Mouse (Mus musculus): Measurements from ENCODE around the gene Slc35f2. TPM values are rescaled to one million over a fixed set of nuclear protein-coding genes. Genes with fewer than 3 reads are reported as not detected.

The Slc35f2 gene
- polyA plus RNA-seq (2015; fragmentation: Nextera tagmentation; extraction: Ambion mirVana): 0.68 and 0.75 TPM in 2 replicates

DNA sequence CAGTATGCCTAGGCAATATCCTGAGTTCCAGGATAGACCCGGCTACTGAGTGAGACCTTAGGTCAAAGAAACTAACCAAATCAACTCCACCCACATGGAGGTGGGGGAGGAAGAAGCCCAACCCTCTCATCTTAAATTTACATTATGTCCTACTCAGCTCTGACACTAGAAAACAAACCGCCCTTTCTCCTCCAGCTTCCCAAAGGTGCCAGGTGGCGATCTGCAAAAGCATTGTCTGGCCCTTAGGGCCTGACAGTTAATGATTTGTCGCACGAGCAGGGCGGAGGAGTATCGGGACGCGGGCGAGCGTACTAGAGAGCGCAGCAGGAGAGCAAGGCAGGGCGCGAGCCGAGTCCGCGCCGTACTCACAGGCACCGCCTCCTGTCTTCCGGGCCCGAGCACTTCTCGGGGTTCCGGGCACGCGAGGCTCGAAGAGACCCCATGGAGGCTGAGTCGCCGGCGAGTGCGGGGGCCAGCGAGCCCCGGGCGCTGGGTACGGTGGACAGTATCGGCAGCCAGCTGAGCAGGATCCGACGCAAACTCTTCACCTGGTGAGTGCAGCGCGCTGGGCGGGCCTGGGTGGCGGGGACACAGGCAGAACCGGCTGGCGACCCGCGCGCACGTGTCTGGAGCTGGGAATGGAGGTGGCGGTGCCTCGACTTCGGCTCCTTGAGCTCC is at the start of gene Slc35f2:
Gene Slc35f2 (plus strand): TSS at position 195 of the 678 bp plus-strand sequence.
- Histone ChIP-seq H3K9me3 (peaks cover 10% of the 10 kb centered on the region; the same call in 1 of the 2 replicates), H3K4me3 (peak within 1 kb of the TSS; percentile 66), H3K4me2 (peak within 1 kb of the TSS; percentile 98), H3K27me3 (replicated peaks) (peaks cover 54% of the 10 kb centered on the region), H3K36me3 (no peaks in the 10 kb centered on the region), H3K4me1 (peaks cover 9% of the 10 kb centered on the region), H3K27ac (replicated peaks) (no peak within 1 kb of the TSS), H3K9ac (peak within 1 kb of the TSS; percentile 73)
- WGBS: under 1% methylated on average over 50 of the region's 50 CpGs
- ATAC-seq (ENCODE audit: extremely low read depth, insufficient number of reproducible peaks, low FRiP score, low TSS enrichment): no peak

DNA sequence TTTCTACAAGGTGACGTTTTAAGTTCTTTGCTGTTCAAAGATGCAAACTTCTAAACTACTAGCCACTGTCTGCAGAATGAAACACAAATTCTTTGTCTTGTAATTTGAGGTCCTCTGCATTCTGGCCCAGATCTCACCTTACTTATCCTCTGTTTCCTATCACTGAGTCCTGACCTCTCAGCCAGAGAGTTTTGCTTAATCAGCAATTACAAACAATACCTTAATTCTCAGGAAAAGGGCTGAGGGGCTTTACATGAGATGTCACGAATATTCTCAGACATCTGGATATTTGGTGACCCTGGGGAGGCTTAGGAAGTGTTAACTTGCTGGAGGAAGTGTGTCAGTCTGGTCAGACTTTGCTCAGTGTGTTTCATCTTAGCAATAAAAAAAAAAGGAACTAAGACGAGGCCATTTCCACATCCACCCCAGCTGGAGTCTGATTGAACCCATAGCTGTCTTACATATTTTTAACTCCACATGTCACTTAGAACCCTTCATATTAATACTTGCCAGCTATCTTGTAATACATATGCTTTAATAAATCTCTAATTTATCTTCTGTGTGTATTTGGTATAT is 30.4 kb upstream of the Slc35f2 start:
- ATAC-seq (ENCODE audit: extremely low read depth, insufficient number of reproducible peaks, low FRiP score, low TSS enrichment): no peak
- H3K36me3 ChIP-seq: no peaks in the 10 kb centered on the region
- no peak overlapping the region for H3K4me2 ChIP-seq
- H3K9ac ChIP-seq: no peak overlapping the region
- H3K9me3 ChIP-seq: no peaks in the 10 kb centered on the region
- H3K27me3 ChIP-seq (replicated peaks): no peaks in the 10 kb centered on the region
- no peaks in the 10 kb centered on the region for H3K4me1 ChIP-seq
- H3K27ac ChIP-seq (replicated peaks): no peak overlapping the region
- WGBS: 41% methylated on average over 3 of the region's 3 CpGs
- H3K4me3 ChIP-seq: no peak overlapping the region

DNA sequence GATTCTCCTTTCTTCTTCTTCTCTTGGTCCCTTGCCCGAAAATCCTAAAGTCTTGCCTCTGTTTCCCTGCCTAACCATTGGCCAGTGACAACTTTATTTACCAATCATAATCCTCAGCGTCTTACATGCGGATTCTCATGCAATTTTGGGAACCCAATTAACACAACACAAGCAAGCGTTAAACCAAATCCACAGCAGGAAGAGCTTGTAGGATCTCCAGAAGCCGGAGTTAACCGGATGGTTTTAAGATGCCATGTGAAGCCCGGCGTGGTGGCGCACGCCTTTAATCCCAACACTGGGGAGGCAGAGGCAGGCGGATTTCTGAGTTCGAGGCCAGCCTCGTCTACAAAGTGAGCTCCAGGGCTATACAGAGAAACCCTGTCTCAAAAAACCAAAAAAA is 20.9 kb upstream of the Slc35f2 start:
- no peak for ATAC-seq (ENCODE audit: extremely low read depth, insufficient number of reproducible peaks, low FRiP score, low TSS enrichment)
- H3K36me3 ChIP-seq: no peaks in the 10 kb centered on the region
- WGBS: 77% methylated on average over 13 of the region's 13 CpGs

DNA sequence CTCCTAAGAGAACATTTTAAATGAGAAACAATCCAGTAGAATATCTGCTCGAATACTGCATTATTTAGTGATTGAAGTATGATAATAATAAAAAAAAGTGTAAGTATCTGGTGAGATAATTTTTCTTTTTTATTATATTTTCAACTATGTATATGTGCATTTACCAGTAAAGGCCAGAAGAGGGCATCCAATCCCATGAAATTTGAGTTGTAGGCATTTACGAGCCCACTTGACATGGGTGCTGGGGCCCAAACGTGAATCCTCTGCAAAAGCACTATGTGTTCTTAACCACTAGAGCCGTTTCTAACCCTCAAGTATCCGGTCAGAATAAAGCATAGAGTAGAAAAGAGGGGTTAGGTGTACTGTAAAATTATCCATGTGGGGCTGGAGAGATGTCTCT is 20.4 kb upstream of the Slc35f2 start:
- no peak for ATAC-seq (ENCODE audit: extremely low read depth, insufficient number of reproducible peaks, low FRiP score, low TSS enrichment)
- WGBS: 39% methylated on average over 5 of the region's 5 CpGs

More for the DNA sequence above, 20.9 kb upstream of the Slc35f2 start:
- Histone ChIP-seq H3K4me1 (no peaks in the 10 kb centered on the region), H3K9me3 (no peaks in the 10 kb centered on the region), H3K27me3 (replicated peaks) (peaks cover 10% of the 10 kb centered on the region), H3K4me3 (no peak overlapping the region), H3K4me2 (no peak overlapping the region), H3K27ac (replicated peaks) (no peak overlapping the region), H3K9ac (no peak overlapping the region)

DNA sequence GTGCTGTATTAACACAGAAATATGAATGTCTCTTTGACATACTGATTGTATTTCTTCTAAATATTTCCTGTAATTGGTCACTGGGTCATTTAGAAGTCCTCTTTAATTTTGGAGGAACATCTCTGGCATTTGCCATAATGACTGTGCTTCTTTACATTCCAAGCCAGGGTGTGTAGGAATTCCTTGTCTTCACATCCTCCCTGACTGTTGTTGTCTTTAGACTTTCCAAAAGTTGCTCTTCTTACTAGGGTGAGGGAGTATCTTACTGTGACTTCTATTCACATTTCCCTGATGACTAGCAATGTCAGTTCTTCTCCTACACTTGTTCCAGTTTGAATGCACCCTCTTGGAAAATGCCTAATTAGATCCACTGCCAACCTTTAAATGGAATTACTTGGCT is 16.5 kb upstream of the Slc35f2 start:
- H3K9me3 ChIP-seq: no peaks in the 10 kb centered on the region
- H3K27ac ChIP-seq (replicated peaks): no peak overlapping the region
- H3K27me3 ChIP-seq (replicated peaks): peaks cover 21% of the 10 kb centered on the region
- no peak for ATAC-seq (ENCODE audit: extremely low read depth, insufficient number of reproducible peaks, low FRiP score, low TSS enrichment)
- H3K36me3 ChIP-seq: no peaks in the 10 kb centered on the region
- no peak overlapping the region for H3K9ac ChIP-seq
- no peak overlapping the region for H3K4me2 ChIP-seq
- no peaks in the 10 kb centered on the region for H3K4me1 ChIP-seq
- no peak overlapping the region for H3K4me3 ChIP-seq

More for the DNA sequence above, 20.4 kb upstream of the Slc35f2 start:
- Histone ChIP-seq H3K36me3 (no peaks in the 10 kb centered on the region), H3K27me3 (replicated peaks) (peaks cover 15% of the 10 kb centered on the region), H3K9ac (no peak overlapping the region), H3K9me3 (no peaks in the 10 kb centered on the region), H3K4me1 (no peaks in the 10 kb centered on the region), H3K4me2 (no peak overlapping the region), H3K27ac (replicated peaks) (no peak overlapping the region), H3K4me3 (no peak overlapping the region)

DNA sequence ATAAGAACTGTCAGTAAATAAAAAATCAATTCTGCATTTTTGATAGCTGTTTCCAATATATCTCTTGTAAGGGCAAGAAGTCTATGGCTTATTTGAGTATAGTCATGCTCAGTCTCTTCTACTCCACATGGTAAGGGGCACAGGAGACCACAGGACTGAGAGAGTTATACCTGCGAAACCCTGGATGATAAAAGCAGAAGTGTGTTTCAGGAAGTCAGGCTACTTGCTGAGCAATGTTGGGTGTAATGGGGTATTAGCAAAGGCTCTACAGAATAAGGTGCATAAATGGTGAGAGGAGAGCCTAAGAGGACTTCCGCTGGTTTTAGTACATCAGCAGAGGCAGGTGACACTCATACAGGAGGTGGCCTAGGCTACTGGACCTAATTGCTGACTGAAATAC is 13.2 kb upstream of the Slc35f2 start:
- no peak for ATAC-seq (ENCODE audit: extremely low read depth, insufficient number of reproducible peaks, low FRiP score, low TSS enrichment)
- no peak overlapping the region for H3K4me3 ChIP-seq
- H3K27ac ChIP-seq (replicated peaks): no peak overlapping the region
- no peaks in the 10 kb centered on the region for H3K36me3 ChIP-seq
- WGBS: 84% methylated on average over 2 of the region's 2 CpGs
- H3K27me3 ChIP-seq (replicated peaks): peaks cover 22% of the 10 kb centered on the region
- no peak overlapping the region for H3K4me2 ChIP-seq
- no peak overlapping the region for H3K9ac ChIP-seq
- no peaks in the 10 kb centered on the region for H3K9me3 ChIP-seq
- H3K4me1 ChIP-seq: no peaks in the 10 kb centered on the region

DNA sequence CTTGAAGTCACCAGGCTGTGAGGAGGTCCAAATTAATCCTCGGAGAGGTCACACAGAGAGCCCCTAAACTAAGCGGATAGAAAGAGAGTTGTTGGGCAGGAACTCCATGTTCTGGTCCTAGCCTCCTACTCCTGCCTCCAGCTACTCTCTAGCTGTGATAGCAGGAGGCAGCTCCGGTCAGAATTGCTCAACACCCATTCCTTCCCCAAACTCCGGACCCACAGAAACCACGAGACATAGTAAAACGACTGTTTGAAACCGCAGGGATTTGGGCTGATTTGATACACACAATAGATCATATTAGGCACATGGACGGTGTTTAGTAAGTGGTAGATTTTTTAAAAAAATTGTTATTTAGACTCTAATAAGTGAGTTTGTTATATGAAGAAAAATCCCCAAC is 6.6 kb upstream of the Slc35f2 start:
- Histone ChIP-seq H3K4me3 (no peak overlapping the region), H3K9ac (no peak overlapping the region), H3K4me2 (no peak overlapping the region), H3K27ac (replicated peaks) (no peak overlapping the region), H3K27me3 (replicated peaks) (peaks cover 16% of the 10 kb centered on the region), H3K36me3 (no peaks in the 10 kb centered on the region), H3K9me3 (peaks cover 10% of the 10 kb centered on the region; the same call in 1 of the 2 replicates), H3K4me1 (no peaks in the 10 kb centered on the region)
- 74% methylated on average over 8 of the region's 8 CpGs for WGBS
- ATAC-seq (ENCODE audit: extremely low read depth, insufficient number of reproducible peaks, low FRiP score, low TSS enrichment): no peak

DNA sequence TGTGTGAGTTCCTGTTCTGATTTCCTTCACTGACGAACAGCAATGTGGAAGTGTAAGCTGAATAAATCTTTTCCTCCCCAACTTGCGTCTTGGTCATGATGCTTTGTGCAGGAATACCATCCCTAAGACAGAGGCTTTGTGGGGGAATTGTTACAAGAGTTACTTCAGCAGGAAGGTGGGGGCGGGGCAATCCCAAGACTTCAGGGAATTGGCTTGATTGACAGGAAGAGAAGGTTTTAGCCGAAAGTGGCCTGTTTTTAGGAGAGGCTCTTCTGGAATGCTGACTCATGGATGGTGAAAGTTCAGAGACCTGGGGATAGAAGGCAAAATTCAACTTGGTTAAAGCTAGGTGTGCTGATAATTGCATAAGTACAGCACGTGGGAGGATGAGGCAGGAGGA is 2.9 kb upstream of the Slc35f2 start:
- Histone ChIP-seq H3K36me3 (no peaks in the 10 kb centered on the region), H3K4me3 (no peak overlapping the region), H3K27ac (replicated peaks) (no peak overlapping the region), H3K9me3 (peaks cover 10% of the 10 kb centered on the region; the same call in 1 of the 2 replicates), H3K27me3 (replicated peaks) (peaks cover 48% of the 10 kb centered on the region), H3K9ac (no peak overlapping the region), H3K4me1 (peaks cover 9% of the 10 kb centered on the region), H3K4me2 (no peak overlapping the region)
- ATAC-seq (ENCODE audit: extremely low read depth, insufficient number of reproducible peaks, low FRiP score, low TSS enrichment): no peak
- 75% methylated on average over 5 of the region's 5 CpGs for WGBS

DNA sequence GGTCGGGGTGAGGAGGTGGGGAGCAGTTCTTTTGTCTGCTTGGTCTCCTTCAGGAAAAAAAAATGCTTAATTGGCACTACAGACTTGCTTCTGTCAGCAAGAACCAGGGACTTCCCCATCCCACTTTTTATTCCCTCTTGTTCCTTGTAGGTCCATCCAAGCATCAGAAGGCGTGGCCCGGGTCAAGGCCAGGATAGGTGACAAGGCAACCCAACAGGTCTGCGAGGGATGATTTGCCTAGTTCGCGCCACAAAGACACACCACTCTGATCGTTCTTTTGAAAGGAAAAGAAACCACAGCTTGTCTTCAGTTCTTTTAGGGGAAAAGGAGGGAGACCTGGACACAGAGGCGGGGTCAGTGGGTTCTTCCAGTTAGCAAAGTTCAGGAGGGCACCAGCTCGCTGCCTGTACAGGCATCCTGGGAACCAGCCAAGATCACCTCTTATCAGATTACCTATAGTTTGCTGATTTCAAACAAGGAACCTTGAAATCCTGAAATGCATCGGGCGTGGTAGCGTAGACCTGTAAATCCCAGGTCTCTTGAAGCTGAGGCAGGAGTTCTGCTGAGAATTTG is 481 bp upstream of the Slc35f2 start:
- H3K4me1 ChIP-seq: peaks cover 9% of the 10 kb centered on the region
- peaks cover 10% of the 10 kb centered on the region; the same call in 1 of the 2 replicates for H3K9me3 ChIP-seq
- peak overlapping the region; percentile 66 for H3K4me3 ChIP-seq
- ATAC-seq (ENCODE audit: extremely low read depth, insufficient number of reproducible peaks, low FRiP score, low TSS enrichment): no peak
- H3K36me3 ChIP-seq: no peaks in the 10 kb centered on the region
- 33% methylated on average over 12 of the region's 12 CpGs for WGBS
- H3K4me2 ChIP-seq: peak overlapping the region; percentile 98
- peaks cover 54% of the 10 kb centered on the region for H3K27me3 ChIP-seq (replicated peaks)
- peak overlapping the region; percentile 73; the same call in 1 of the 2 replicates for H3K9ac ChIP-seq
- no peak overlapping the region for H3K27ac ChIP-seq (replicated peaks)

DNA sequence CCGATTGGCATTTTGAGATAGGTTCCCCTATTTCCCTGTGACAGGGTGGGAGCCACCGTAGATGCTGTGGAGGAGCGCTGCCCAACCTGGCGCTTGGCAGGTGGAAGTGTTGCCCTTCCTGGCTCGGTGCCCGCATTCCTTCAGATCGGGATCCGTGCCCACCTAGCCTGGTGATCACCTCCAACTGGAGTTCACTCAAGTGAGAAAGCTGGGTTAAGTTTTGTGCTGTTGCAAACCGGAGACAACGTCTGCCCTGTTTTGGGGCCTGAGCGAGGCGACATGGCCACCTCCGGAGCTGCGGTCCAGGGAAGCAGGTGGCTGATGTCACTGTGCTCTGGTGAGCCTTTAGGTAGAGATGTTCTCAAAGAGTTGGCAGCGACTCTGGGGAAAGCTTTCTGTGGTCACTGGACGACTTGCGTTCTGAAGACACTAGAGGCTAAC is 803 bp downstream of the Slc35f2 start:
- H3K4me1 ChIP-seq: peaks cover 9% of the 10 kb centered on the region
- peak overlapping the region; percentile 73 for H3K9ac ChIP-seq
- peaks cover 8% of the 10 kb centered on the region; the same call in 1 of the 2 replicates for H3K9me3 ChIP-seq
- no peak for ATAC-seq (ENCODE audit: extremely low read depth, insufficient number of reproducible peaks, low FRiP score, low TSS enrichment)
- H3K36me3 ChIP-seq: no peaks in the 10 kb centered on the region
- no peak overlapping the region for H3K27ac ChIP-seq (replicated peaks)
- peaks cover 54% of the 10 kb centered on the region for H3K27me3 ChIP-seq (replicated peaks)
- peak overlapping the region; percentile 98 for H3K4me2 ChIP-seq
- H3K4me3 ChIP-seq: peak overlapping the region; percentile 66
- WGBS: 4% methylated on average over 17 of the region's 17 CpGs

DNA sequence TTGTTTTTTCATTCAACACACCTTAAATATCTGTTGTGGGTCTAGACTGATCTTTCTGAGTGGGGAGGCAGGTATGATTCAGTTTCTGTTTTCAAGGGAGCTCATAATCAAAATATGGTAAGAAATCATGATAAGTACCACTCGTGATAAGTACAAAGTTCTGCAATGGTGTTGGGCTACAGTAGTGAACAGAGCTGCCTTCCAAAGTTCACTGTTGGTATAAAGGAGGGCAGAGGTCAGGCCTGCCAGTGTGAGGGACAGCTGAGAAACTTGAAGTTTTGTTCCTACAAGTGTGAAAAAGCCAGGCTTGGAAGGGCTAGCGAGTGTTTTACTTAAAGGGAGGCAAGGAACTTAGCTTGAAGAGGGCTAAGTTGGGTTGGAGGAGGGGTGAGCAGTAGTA is 4.2 kb downstream of the Slc35f2 start:
- Histone ChIP-seq H3K36me3 (no peaks in the 10 kb centered on the region), H3K9me3 (no peaks in the 10 kb centered on the region), H3K4me3 (no peak overlapping the region), H3K4me2 (no peak overlapping the region), H3K27me3 (replicated peaks) (peaks cover 40% of the 10 kb centered on the region), H3K9ac (no peak overlapping the region), H3K27ac (replicated peaks) (no peak overlapping the region), H3K4me1 (peaks cover 9% of the 10 kb centered on the region)
- ATAC-seq (ENCODE audit: extremely low read depth, insufficient number of reproducible peaks, low FRiP score, low TSS enrichment): no peak
- 81% methylated on average over 2 of the region's 2 CpGs for WGBS
